Mouse (Mus musculus): ENCODE data around the gene Slc1a7.

Gene Slc1a7

GRCm38 (mm10) chr4:107967966-107968682 lies at the start of gene Slc1a7:
Gene Slc1a7 (plus strand): TSS chr4:107968332.
- DNase-seq (ENCODE audit: low spot score in 2 of 2) = no peak

DNA sequence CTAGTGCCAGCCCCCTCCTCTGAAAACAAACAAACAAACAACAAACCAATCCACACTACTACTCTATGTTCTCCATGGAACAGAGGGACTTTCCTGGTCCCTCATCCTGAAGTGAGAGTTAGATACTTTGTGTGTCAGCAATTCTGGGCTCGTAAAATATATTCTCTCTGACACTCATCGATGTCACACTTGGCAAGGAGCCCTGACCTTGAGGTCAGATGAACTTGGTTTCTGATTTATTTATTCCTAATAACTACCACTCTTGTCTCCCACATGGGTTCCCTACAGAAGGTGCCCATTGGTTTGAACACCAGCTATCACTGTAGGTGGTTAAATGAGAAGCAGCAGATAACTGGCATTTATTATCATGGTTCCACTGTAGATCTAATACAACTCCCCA lies 47.8 kb upstream of the Slc1a7 start:
- no peak for DNase-seq (ENCODE audit: low spot score in 2 of 2)

DNA sequence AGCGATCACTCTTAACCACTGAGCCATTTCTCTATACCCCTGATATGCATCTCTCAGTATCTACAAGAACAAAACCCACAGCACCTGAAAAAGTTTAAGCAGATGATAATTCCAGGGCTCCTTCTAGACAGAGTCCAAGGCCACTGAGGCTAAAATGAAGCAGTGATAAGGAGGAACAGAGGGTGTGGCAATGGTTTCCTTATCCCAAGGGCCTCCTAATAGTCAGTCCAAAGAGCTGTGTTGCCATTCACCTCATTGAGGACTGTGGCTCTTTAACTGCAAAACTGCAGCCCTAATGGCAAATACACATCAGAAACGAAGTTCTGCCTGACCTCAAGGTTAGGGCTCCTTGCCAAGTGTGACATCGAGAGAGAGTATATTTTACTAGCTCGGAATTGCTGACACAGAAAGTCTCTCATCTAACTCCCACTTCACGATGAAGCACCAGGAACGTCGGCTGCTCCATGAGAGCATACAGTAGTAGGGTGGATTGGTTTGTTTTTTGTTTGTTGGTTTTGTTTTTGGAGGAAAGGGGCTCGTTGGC lies 46.9 kb upstream of the Slc1a7 start:
- DNase-seq (ENCODE audit: low spot score in 2 of 2) = no peak

- DNase-seq (ENCODE audit: low spot score in 2 of 2) = no peak
These were observed 46.2 kb upstream of the Slc1a7 start for GRCm38 (mm10) chr4:107921952-107922351.

- DNase-seq (ENCODE audit: low spot score in 2 of 2) = peak; percentile 90 to 93
These were observed 44.9 kb upstream of the Slc1a7 start, which contains the start of gene Cpt2 for GRCm38 (mm10) chr4:107923145-107923802. Gene Cpt2 (minus strand): TSS chr4:107923610.

- DNase-seq (ENCODE audit: low spot score in 2 of 2) = no peak
These were observed 44.3 kb upstream of the Slc1a7 start for GRCm38 (mm10) chr4:107923803-107924194.

DNA sequence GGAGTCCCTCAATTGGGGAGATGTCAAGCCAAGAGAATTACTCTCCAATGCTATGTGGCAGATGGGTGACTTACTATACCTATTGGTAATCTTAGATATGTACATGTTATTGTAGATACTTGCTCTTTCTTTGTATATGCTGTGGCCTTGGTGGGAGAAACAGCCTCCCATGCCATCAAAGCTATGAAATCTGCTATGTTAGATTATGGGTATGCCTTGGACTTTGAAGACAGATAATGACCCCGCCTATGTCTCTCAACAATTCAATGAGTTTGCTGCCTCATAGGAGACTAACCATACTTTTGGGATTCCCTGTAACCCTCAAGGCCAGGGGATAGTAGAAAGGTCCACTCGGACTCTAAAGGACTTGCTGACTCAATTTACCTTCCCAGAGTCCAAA lies 39.9 kb upstream of the Slc1a7 start:
- DNase-seq (ENCODE audit: low spot score in 2 of 2) = no peak

GRCm38 (mm10) chr4:107928726-107929125 lies 39.4 kb upstream of the Slc1a7 start:
- DNase-seq (ENCODE audit: low spot score in 2 of 2) = no peak

DNA sequence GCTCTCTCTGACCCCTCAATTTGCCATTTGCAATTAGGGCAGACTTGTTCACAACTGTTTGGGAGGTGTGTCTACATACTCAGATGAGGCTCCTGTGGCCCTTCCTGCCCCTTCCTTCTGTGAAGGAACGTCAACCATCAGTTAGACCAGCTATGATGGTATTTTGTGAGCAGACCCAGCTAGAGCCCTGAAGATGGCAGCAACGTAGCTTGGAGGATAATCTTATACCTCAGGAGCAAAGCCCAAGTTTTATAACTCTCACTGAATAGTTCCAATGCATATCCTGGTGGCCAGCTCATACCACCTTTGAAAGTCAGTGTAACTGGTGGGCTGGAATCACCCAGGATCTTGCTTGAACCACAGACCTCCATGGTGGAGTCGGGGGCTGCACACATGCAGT lies 36.7 kb upstream of the Slc1a7 start:
- DNase-seq (ENCODE audit: low spot score in 2 of 2) = no peak

- DNase-seq (ENCODE audit: low spot score in 2 of 2) = no peak
These were observed 34.9 kb upstream of the Slc1a7 start for GRCm38 (mm10) chr4:107933239-107933638.

DNA sequence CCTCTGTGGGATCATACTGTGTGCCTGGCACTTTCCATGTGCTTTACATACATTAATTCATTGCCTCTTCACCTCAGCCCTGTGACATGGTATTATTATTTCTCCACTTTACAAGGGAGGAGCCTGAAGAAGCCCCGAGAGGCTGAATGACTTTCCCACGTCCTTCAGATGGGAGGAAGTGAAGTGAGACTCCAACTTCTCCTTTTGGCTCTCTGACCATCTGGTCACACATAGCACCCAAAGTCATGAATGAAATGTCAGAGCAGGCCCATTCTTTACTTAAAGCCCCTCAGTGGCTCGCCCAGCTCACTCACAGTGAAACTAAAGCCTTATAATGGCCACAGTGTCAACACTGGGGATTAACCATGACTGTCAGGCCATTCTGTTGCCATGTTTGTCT lies 32.9 kb upstream of the Slc1a7 start:
- no peak for DNase-seq (ENCODE audit: low spot score in 2 of 2)

DNA sequence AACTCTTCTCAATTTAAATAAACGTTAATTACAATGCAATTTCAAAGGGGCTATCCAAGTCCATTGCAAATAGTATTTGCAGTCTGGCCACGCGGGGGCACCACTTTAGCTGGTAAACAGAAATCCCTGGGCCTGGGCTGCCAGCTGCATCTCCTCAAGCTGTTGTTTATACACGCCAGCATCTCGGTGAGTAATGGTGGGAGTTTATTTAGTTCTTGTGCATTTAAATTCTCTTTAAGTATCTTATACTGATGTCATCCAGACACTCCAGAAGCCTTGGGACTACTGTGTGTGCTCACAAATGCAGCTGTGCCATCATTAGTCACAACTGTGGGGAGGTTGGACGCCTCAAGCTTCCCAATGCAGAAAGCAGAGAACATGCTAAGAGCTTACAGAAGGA lies 30.8 kb upstream of the Slc1a7 start:
- DNase-seq (ENCODE audit: low spot score in 2 of 2) = peak in 1 of 2 experiments; percentile 29

GRCm38 (mm10) chr4:107938124-107938523 lies 30.0 kb upstream of the Slc1a7 start:
- no peak for DNase-seq (ENCODE audit: low spot score in 2 of 2)

DNA sequence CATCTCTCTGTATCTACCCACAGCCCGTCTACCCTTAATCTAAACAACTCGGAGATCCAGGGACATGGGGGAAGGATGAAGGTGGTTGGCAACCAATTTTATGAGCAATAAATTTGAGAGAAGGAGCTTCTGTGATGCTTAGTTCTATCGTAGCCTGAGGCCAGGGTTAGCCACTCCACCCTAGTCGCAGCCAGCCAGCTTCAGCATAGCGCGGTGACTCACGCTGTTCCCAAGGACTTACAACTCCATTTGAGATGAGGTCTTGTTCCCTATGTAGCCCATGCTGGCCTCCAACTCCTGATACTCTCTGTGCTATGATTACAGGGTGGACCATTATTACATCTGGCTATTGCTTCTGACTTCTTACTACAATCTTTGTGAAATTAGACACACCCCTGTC lies 25.4 kb upstream of the Slc1a7 start:
- DNase-seq (ENCODE audit: low spot score in 2 of 2) = no peak

GRCm38 (mm10) chr4:107944141-107944540 lies 24.0 kb upstream of the Slc1a7 start:
- no peak for DNase-seq (ENCODE audit: low spot score in 2 of 2)

DNA sequence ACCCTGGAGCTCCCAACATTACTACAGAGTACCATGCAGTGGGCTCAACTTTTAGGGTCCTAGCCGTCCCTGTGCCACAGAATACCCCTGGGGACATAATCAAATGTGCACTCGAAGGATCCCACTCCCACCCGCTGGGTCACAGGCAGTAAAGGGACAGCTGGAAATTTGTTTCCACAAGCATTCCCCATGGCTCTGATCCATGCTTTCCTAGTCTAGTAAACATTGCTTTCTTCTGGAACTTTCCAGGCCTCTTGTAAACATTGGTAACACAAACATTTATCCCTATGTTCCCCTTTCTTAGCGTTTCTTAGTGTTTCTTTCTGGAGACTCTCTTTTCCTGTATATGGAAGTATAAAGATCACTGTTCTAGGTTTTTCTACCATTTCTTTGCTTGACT lies 18.2 kb upstream of the Slc1a7 start:
- no peak for DNase-seq (ENCODE audit: low spot score in 2 of 2)

DNA sequence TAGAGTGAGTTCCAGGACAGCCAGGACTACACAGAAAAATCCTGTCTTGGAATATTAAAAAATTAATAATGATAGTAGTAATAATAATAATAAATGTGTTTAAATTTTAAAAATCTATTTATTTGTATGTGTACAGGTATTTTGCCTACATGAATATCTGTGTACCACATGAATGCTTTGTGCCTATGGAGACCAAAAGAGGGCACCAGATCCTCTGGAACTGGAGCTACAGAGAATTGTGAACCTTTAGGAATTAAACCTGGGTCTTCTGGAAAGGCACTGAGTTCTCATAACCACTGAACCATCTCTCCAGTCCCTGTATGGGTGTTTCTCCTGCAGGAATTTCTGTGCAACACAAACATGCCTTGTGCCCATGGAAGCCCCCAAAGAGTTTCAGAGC lies 15.3 kb upstream of the Slc1a7 start:
- no peak for DNase-seq (ENCODE audit: low spot score in 2 of 2)

DNA sequence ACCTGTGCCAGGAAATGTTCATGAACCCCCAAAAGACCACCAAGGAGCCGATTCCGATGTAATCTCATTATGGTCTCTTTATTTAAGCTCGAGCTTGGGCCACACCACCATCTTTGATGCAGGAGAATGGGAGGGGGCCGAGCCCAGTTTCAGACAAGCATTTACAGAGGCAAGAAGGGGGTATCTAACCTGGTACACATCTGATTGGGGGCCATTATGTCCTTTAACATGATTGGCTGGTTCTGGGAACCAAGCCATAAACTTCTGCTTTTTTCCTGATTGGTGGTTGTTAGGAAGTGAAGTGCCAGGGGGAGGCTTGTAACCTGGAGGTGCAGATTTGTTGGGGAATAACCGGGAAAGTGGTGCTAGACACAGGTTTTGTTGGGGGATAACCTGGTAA lies 12.4 kb upstream of the Slc1a7 start:
- no peak for DNase-seq (ENCODE audit: low spot score in 2 of 2)

- no peak for DNase-seq (ENCODE audit: low spot score in 2 of 2)
These were observed 9.6 kb upstream of the Slc1a7 start for GRCm38 (mm10) chr4:107958487-107958886.

- DNase-seq (ENCODE audit: low spot score in 2 of 2) = no peak
These were observed 5.9 kb upstream of the Slc1a7 start for GRCm38 (mm10) chr4:107962044-107962732.

DNA sequence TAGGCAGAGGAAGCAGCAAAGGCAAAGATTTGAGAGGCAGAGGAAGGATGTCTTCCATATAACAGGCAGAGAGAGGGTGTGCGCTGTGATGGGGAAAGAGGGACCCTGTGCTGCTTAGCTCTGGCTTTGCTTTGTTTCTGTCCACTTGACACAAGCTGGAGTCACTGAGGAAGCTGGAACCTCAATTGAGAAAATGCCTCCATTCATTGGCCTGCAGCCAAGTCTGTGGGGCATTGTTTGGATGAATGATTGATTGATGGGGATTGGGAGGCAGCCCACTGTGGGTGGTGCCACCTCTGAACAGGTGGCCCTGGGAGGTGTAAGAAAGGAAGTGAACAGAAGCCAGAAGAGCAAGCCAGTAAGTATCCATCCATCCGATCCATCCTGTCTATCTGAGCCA lies 5.3 kb upstream of the Slc1a7 start:
- DNase-seq (ENCODE audit: low spot score in 2 of 2) = no peak

GRCm38 (mm10) chr4:107966416-107967109 lies 1.6 kb upstream of the Slc1a7 start:
- no peak for DNase-seq (ENCODE audit: low spot score in 2 of 2)

Measured in spleen, postnatal 14 days (tissue).